Mouse (Mus musculus) neural tube, embryonic 11.5 days (tissue): ENCODE data around the gene Hivep1. TPM values are rescaled to one million over a fixed set of nuclear protein-coding genes. Genes with fewer than 3 reads are reported as not detected.

ENCODE experiments used
- ATAC-seq: fragments of 200-750 bp; cut with Nextera tagmentation; 2 replicates; pipeline ENCODE4 v1.8.0; 2017; ENCODE audit warnings: moderate number of reproducible peaks, mild to moderate bottlenecking, moderate TSS enrichment, moderate library complexity; ENCODE audit not compliant: insufficient read depth, low FRiP score, low TSS enrichment
- DNase-seq: peaks from one replicate; pipeline ENCODE4 v3.0.0-alpha.2; 2015; ENCODE audit warnings: low spot score
- H3K27ac ChIP-seq: fragments of 300-500 bp; sonication (generic); 2 replicates; pipeline ENCODE4 v1.5.1; 2014; ENCODE audit warnings: low read depth, mild to moderate bottlenecking, low read length
- H3K27me3 ChIP-seq: fragments of 300-500 bp; sonication (generic); 2 replicates; pipeline ENCODE4 v1.6.1; 2014; ENCODE audit warnings: mild to moderate bottlenecking, low read length, mixed read lengths; ENCODE audit not compliant: control insufficient read depth, insufficient read depth
- H3K36me3 ChIP-seq: fragments of 300-500 bp; sonication (generic); 2 replicates; pipeline ENCODE4 v1.6.1; 2014; ENCODE audit warnings: mild to moderate bottlenecking, low read length, moderate library complexity, mixed read lengths; ENCODE audit not compliant: control insufficient read depth, insufficient read depth
- H3K4me1 ChIP-seq: fragments of 300-500 bp; sonication (generic); 2 replicates; pipeline ENCODE4 v1.6.1; 2014; ENCODE audit warnings: low read length, mixed read lengths; ENCODE audit not compliant: control insufficient read depth, insufficient read depth
- H3K4me2 ChIP-seq: fragments of 300-500 bp; sonication (generic); 2 replicates; pipeline ENCODE4 v1.6.1; 2014; ENCODE audit warnings: low read depth, mild to moderate bottlenecking, moderate library complexity
- H3K4me3 ChIP-seq: fragments of 300-500 bp; sonication (generic); 2 replicates; pipeline ENCODE4 v1.5.1; 2014; ENCODE audit warnings: low read depth, low read length
- H3K9ac ChIP-seq: fragments of 300-500 bp; sonication (generic); 2 replicates; pipeline ENCODE4 v1.6.1; 2014; ENCODE audit warnings: mild to moderate bottlenecking, low read length
- H3K9me3 ChIP-seq: fragments of 300-500 bp; sonication (generic); 2 replicates; pipeline ENCODE4 v1.6.1; 2016; ENCODE audit warnings: low read length; ENCODE audit not compliant: control insufficient read depth
- WGBS: fragments of 180-500 bp; shearing (Covaris S2); extraction: QIAGEN DNeasy Blood & Tissue Kit; methylation state at CpG from one replicate; pipeline ENCODE4 v1.1.7; 2014; 5-methylcytosine and 5-hydroxymethylcytosine counted together
- polyA plus RNA-seq: library from polyadenylated mRNA; unstranded; fragments of >200 nt; fragmentation: Nextera tagmentation; extraction: Ambion mirVana; gene quantifications from 2 replicates; pipeline ENCODE4 v1.2.1, GENCODE M21; 2014

The Hivep1 gene
- 13.0 and 13.5 TPM in 2 replicates for polyA plus RNA-seq

GRCm38 (mm10) chr13:42051961-42052695 lies at the start of gene Hivep1:
TSS of gene Hivep1 (plus strand) at chr13:42052021.
- H3K27ac ChIP-seq: peak within 1 kb of the TSS; percentile 98
- peak within 1 kb of the TSS; percentile 93 for H3K9ac ChIP-seq
- no peaks in the 10 kb centered on the region for H3K27me3 ChIP-seq
- ATAC-seq: peak; percentile 56
- WGBS: under 1% methylated on average over 48 of the region's 100 CpGs
- peaks cover 3% of the 10 kb centered on the region; the same call in 1 of the 2 replicates for H3K36me3 ChIP-seq
- H3K4me1 ChIP-seq: peaks cover 15% of the 10 kb centered on the region
- H3K4me3 ChIP-seq: peak within 1 kb of the TSS; percentile 90
- no peaks in the 10 kb centered on the region for H3K9me3 ChIP-seq
- peak within 1 kb of the TSS; percentile 82 for H3K4me2 ChIP-seq
- DNase-seq: peak; percentile 83

GRCm38 (mm10) chr13:42015484-42016045 lies 36.3 kb upstream of the Hivep1 start:
- no peak overlapping the region for H3K27ac ChIP-seq
- no peak overlapping the region for H3K9ac ChIP-seq
- H3K4me2 ChIP-seq: no peak overlapping the region
- WGBS: 79% methylated on average over 10 of the region's 10 CpGs
- H3K9me3 ChIP-seq: no peaks in the 10 kb centered on the region
- H3K27me3 ChIP-seq: no peaks in the 10 kb centered on the region
- H3K4me3 ChIP-seq: no peak overlapping the region
- no peak for ATAC-seq
- DNase-seq: no peak
- H3K4me1 ChIP-seq: no peaks in the 10 kb centered on the region
- H3K36me3 ChIP-seq: no peaks in the 10 kb centered on the region

- no peak for ATAC-seq
Measured at GRCm38 (mm10) chr13:42016218-42016617, 35.6 kb upstream of the Hivep1 start.

GRCm38 (mm10) chr13:42018356-42018755 lies 33.5 kb upstream of the Hivep1 start:
- H3K9ac ChIP-seq: no peak overlapping the region
- H3K4me2 ChIP-seq: no peak overlapping the region
- ATAC-seq: no peak
- no peak overlapping the region for H3K4me3 ChIP-seq
- H3K27ac ChIP-seq: no peak overlapping the region
- no peak for DNase-seq
- H3K27me3 ChIP-seq: no peaks in the 10 kb centered on the region
- no peaks in the 10 kb centered on the region for H3K9me3 ChIP-seq
- 53% methylated on average over 2 of the region's 2 CpGs for WGBS
- no peaks in the 10 kb centered on the region for H3K4me1 ChIP-seq
- no peaks in the 10 kb centered on the region for H3K36me3 ChIP-seq

More at GRCm38 (mm10) chr13:42016218-42016617, 35.6 kb upstream of the Hivep1 start:
- Histone ChIP-seq H3K4me1 (no peaks in the 10 kb centered on the region), H3K4me3 (no peak overlapping the region), H3K27ac (no peak overlapping the region), H3K27me3 (no peaks in the 10 kb centered on the region), H3K4me2 (no peak overlapping the region), H3K9me3 (no peaks in the 10 kb centered on the region), H3K36me3 (no peaks in the 10 kb centered on the region), H3K9ac (no peak overlapping the region)
- 86% methylated on average over 5 of the region's 5 CpGs for WGBS
- no peak for DNase-seq

- Histone ChIP-seq H3K4me1 (no peaks in the 10 kb centered on the region), H3K4me2 (no peak overlapping the region), H3K4me3 (no peak overlapping the region), H3K27ac (no peak overlapping the region), H3K27me3 (no peaks in the 10 kb centered on the region), H3K9me3 (no peaks in the 10 kb centered on the region), H3K36me3 (no peaks in the 10 kb centered on the region), H3K9ac (no peak overlapping the region)
- WGBS: 5% methylated on average over 2 of the region's 2 CpGs
- ATAC-seq: no peak
- no peak for DNase-seq
Measured at GRCm38 (mm10) chr13:42041203-42041602, 10.6 kb upstream of the Hivep1 start.

- 92% methylated on average over 7 of the region's 7 CpGs for WGBS
- no peak overlapping the region for H3K4me3 ChIP-seq
- H3K27me3 ChIP-seq: no peaks in the 10 kb centered on the region
- no peaks in the 10 kb centered on the region for H3K36me3 ChIP-seq
- no peak overlapping the region for H3K27ac ChIP-seq
- no peak overlapping the region for H3K9ac ChIP-seq
- no peak overlapping the region for H3K4me2 ChIP-seq
- no peak for DNase-seq
- ATAC-seq: no peak
- no peaks in the 10 kb centered on the region for H3K9me3 ChIP-seq
- H3K4me1 ChIP-seq: no peaks in the 10 kb centered on the region
Measured at GRCm38 (mm10) chr13:42043431-42043830, 8.4 kb upstream of the Hivep1 start.

GRCm38 (mm10) chr13:42048991-42049773 lies 2.6 kb upstream of the Hivep1 start:
- Histone ChIP-seq H3K27me3 (no peaks in the 10 kb centered on the region), H3K4me3 (peak overlapping the region; percentile 65), H3K4me1 (peaks cover 11% of the 10 kb centered on the region), H3K9me3 (no peaks in the 10 kb centered on the region), H3K36me3 (no peaks in the 10 kb centered on the region), H3K9ac (peak overlapping the region; percentile 82), H3K27ac (peak overlapping the region; percentile 83), H3K4me2 (peak overlapping the region; percentile 82)
- under 1% methylated on average over 47 of the region's 48 CpGs for WGBS
- ATAC-seq: no peak
- peak; percentile 77 for DNase-seq

- 1% methylated on average over 8 of the region's 8 CpGs for WGBS
- no peak for ATAC-seq
- Histone ChIP-seq H3K9me3 (no peaks in the 10 kb centered on the region), H3K27ac (peak overlapping the region; percentile 83), H3K4me1 (peaks cover 11% of the 10 kb centered on the region), H3K36me3 (no peaks in the 10 kb centered on the region), H3K9ac (peak overlapping the region; percentile 82), H3K4me2 (peak overlapping the region; percentile 82), H3K4me3 (peak overlapping the region; percentile 65), H3K27me3 (no peaks in the 10 kb centered on the region)
- no peak for DNase-seq
Measured at GRCm38 (mm10) chr13:42049774-42050125, 2.1 kb upstream of the Hivep1 start.
